Comparison of ENCODE assay signal across 1 mouse cellular context in the genomic region with DNA sequence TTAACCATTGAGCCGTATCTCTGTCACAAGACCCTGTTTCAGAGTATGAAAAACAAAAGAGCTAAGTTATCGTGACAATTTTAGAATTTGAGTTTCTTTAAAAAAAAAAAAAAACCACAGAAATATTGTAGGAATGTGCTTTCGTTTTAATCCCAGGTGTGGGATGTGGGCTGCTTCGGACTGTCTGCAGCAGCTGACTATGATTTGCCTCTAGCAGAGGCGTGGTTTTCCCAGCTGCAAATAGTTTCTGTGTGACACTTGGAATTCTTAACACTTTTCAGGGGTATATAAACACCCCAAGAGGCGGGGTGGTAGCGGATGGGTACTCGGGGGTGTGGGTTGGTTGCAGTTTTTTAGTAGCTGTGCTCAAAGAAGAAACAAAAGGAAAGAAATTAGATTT.
TF ChIP-seq lines count a peak whose summit lies in the region.

No protein-coding gene starts in this region.

TF ChIP-seq in myocyte, 11 proteins besides CTCF, POLR2A, EP300 and RAD21:
- TF ChIP-seq MYOG (IDR thresholded peaks at IDR 0.05; ENCODE audit: control insufficient read depth in 1 of 3, insufficient read depth in 1 of 3, insufficient read length in 2 of 3, low read depth in 2 of 3) (peak in 1 of 3 experiments; percentile 49), TCF3 (IDR thresholded peaks at IDR 0.05; ENCODE audit: insufficient read length, low read depth) (no peak), SRF (IDR thresholded peaks at IDR 0.05; ENCODE audit: control insufficient read depth, insufficient read length, low read depth) (no peak), CEBPB (IDR thresholded peaks at IDR 0.05; ENCODE audit: insufficient read depth, poor library complexity, severe bottlenecking) (no peak), MAX (IDR thresholded peaks at IDR 0.05; ENCODE audit: low read depth) (no peak), REST (IDR thresholded peaks at IDR 0.05; ENCODE audit: insufficient read depth, insufficient read length) (no peak), POLR2AphosphoS2 (IDR thresholded peaks at IDR 0.05; ENCODE audit: insufficient read length, low read depth) (no peak), USF1 (IDR thresholded peaks at IDR 0.05; ENCODE audit: low read depth) (no peak), MYOD1 (IDR thresholded peaks at IDR 0.05; ENCODE audit: control insufficient read depth in 1 of 3, insufficient read length in 2 of 3, low read depth in 2 of 3) (peak in 2 of 3 experiments; percentile 6 to 54), E2F4 (IDR thresholded peaks at IDR 0.05; ENCODE audit: insufficient read depth) (no peak), TCF12 (IDR thresholded peaks at IDR 0.05; ENCODE audit: insufficient read depth, poor library complexity, severe bottlenecking) (peak; percentile 24)
